Mouse (Mus musculus): ENCODE measurements at regions not wholly inside any gene's neighbourhood (a gene's known extent, or its start where the extent isn't known, plus 50 kb on each side); places are given as distances from the start of the nearest gene placed in this dataset.

GRCm38 (mm10) chr8:86147586-86147985, 306.8 kb downstream of the Phkb start:
- no peak for DNase-seq

GRCm38 (mm10) chr8:86125244-86125643, 284.5 kb downstream of the Phkb start:
- no peak for DNase-seq

- no peak for DNase-seq
These were observed 283.9 kb downstream of the Phkb start for GRCm38 (mm10) chr8:86124655-86125054.
